Mouse (Mus musculus) bone marrow, adult 2 months (tissue): ENCODE measurements around the gene Stat4. TPM values are rescaled to one million over a fixed set of nuclear protein-coding genes. Genes with fewer than 3 reads are reported as not detected.

Experiments used
- H3K27ac ChIP-seq: fragments of 200-500 bp; 2 replicates; pipeline ENCODE4 v1.5.1; 2012; ENCODE audit warnings: low read depth, mild to moderate bottlenecking, control low read depth, inconsistent platforms, low read length; ENCODE audit not compliant: control insufficient read depth, poor library complexity, insufficient read depth
- H3K4me1 ChIP-seq: fragments of 200-500 bp; 2 replicates; pipeline ENCODE4 v1.6.1; 2011; ENCODE audit warnings: low read length; ENCODE audit not compliant: control insufficient read depth, insufficient read depth
- H3K4me3 ChIP-seq: fragments of 200-500 bp; replicated peaks from 2 replicates; pipeline ENCODE3; 2011; ENCODE audit warnings: mild to moderate bottlenecking, low read depth, low read length, control low read depth; ENCODE audit not compliant: control insufficient read depth
- CTCF ChIP-seq: fragments of 200-500 bp; IDR thresholded peaks from 2 replicates; pipeline ENCODE4 v1.5.1; 2011; ENCODE audit warnings: low read length, control low read depth; ENCODE audit not compliant: control insufficient read depth, insufficient read depth
- POLR2A ChIP-seq: fragments of 200-500 bp; IDR thresholded peaks from 2 replicates; pipeline ENCODE4 v1.6.1; 2011; ENCODE audit warnings: low read depth, mild to moderate bottlenecking, control low read depth, low read length, borderline replicate concordance; ENCODE audit not compliant: control insufficient read depth
- WGBS: fragments of 180-500 bp; shearing (Covaris S2); methylation state at CpG from one replicate; pipeline ENCODE4 v1.1.7; 2018; 5-methylcytosine and 5-hydroxymethylcytosine counted together
- polyA plus RNA-seq: library from polyadenylated mRNA; stranded (reverse); fragments of >200 nt; gene quantifications from 2 replicates; pipeline ENCODE4 v1.2.4, GENCODE M21; 2011; ENCODE audit warnings: low replicate concordance; ENCODE audit not compliant: missing spikeins, insufficient read depth, insufficient read length

Gene Stat4
- polyA plus RNA-seq, 1 experiment: 55.4 TPM

DNA sequence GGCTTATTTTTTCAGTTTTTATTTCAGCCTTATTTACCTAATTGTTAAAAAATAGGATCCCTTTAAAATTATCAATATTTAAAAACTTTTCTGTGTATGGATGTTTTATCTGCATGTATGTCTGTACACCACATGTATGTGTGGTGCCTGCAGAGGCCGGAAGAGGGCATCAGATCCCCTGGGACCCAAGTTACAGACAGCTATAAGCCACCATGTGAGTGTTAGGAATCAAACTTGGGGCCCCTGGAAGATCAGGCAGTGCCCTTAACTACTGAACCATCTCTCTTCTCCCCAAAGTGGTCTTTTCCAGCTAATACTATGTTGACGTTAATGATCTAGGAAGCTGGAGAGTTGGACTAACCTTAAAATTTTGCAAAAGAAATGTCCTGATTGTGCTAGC is 160.5 kb downstream of the Stat4 start:
- H3K4me1 ChIP-seq: no peaks in the 10 kb centered on the region; the same call in 1 of the 2 replicates
- WGBS: 84% methylated on average over 2 of the region's 2 CpGs
- H3K27ac ChIP-seq: no peak overlapping the region
- TF ChIP-seq CTCF (no peak), POLR2A (no peak)
- H3K4me3 ChIP-seq: no peak overlapping the region

GRCm38 (mm10) chr1:52148178-52148577 is 161.2 kb downstream of the Stat4 start:
- Histone ChIP-seq H3K27ac (no peak overlapping the region), H3K4me3 (no peak overlapping the region), H3K4me1 (no peaks in the 10 kb centered on the region; the same call in 1 of the 2 replicates)
- 79% methylated on average over 7 of the region's 7 CpGs for WGBS
- TF ChIP-seq POLR2A (no peak), CTCF (no peak)

GRCm38 (mm10) chr1:52148696-52149095 is 161.7 kb downstream of the Stat4 start:
- no peaks in the 10 kb centered on the region; the same call in 1 of the 2 replicates for H3K4me1 ChIP-seq
- no peak for TF ChIP-seq CTCF
- no peak overlapping the region for H3K27ac ChIP-seq
- H3K4me3 ChIP-seq: no peak overlapping the region
- 86% methylated on average over 7 of the region's 7 CpGs for WGBS

GRCm38 (mm10) chr1:52149934-52150346 is 163.0 kb downstream of the Stat4 start:
- H3K4me3 ChIP-seq: no peak overlapping the region
- no peak overlapping the region for H3K27ac ChIP-seq
- WGBS: 48% methylated on average over 9 of the region's 9 CpGs
- TF ChIP-seq CTCF: no peak
- TF ChIP-seq POLR2A: no peak
- H3K4me1 ChIP-seq: no peaks in the 10 kb centered on the region; the same call in 1 of the 2 replicates

- Histone ChIP-seq H3K4me1 (no peaks in the 10 kb centered on the region; the same call in 1 of the 2 replicates), H3K27ac (no peak overlapping the region), H3K4me3 (no peak overlapping the region)
- 26% methylated on average over 11 of the region's 11 CpGs for WGBS
- no peak for TF ChIP-seq POLR2A
- TF ChIP-seq CTCF: no peak
These were observed 163.7 kb downstream of the Stat4 start for GRCm38 (mm10) chr1:52150676-52151075.

DNA sequence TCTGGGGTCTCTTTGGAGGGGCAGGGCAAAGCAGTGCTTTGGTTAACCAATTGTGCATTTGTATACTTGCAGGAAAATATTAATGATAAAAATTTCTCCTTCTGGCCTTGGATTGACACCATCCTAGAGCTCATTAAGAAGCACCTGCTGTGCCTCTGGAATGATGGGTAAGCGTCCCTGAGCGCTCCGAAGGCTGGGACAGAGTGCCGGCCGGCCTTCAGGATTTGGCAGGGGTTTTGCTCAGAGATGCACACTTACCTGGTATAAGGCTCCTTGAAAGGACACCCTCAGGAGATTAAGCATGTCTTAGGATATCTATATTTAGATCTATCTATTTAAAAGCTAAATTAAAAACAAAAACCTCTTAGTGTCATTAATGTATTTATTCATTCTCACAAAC is 164.2 kb downstream of the Stat4 start:
- Histone ChIP-seq H3K4me3 (no peak overlapping the region), H3K4me1 (no peaks in the 10 kb centered on the region; the same call in 1 of the 2 replicates), H3K27ac (no peak overlapping the region)
- 94% methylated on average over 5 of the region's 5 CpGs for WGBS
- TF ChIP-seq POLR2A (no peak), CTCF (no peak)

GRCm38 (mm10) chr1:52152369-52152768 is 165.4 kb downstream of the Stat4 start:
- no peak overlapping the region for H3K27ac ChIP-seq
- no peak overlapping the region for H3K4me3 ChIP-seq
- no peaks in the 10 kb centered on the region; the same call in 1 of the 2 replicates for H3K4me1 ChIP-seq
- no peak for TF ChIP-seq CTCF
- TF ChIP-seq POLR2A: no peak
- 92% methylated on average over 13 of the region's 13 CpGs for WGBS

GRCm38 (mm10) chr1:52152936-52153335 is 166.0 kb downstream of the Stat4 start:
- 85% methylated on average over 3 of the region's 3 CpGs for WGBS
- TF ChIP-seq CTCF (no peak), POLR2A (no peak)
- H3K4me1 ChIP-seq: no peaks in the 10 kb centered on the region; the same call in 1 of the 2 replicates
- no peak overlapping the region for H3K27ac ChIP-seq
- H3K4me3 ChIP-seq: no peak overlapping the region

DNA sequence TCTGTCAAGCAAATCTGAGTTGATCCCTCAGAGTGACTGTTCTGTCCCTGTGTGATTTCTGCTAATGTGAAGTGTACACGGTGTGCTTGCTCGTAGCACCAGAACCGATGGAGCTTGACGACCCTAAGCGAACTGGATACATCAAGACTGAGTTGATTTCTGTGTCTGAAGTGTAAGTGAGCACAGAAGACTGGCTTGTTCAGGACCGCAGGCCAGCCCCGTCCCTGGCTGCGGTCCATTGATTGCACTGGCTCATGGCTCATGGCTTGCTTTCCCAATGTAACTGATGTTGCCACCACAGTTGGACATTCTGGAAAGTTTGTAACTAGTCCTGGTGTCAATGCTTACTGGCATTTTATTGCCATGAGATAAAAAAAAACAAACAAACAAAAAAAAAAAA is 167.9 kb downstream of the Stat4 start:
- WGBS: 92% methylated on average over 8 of the region's 8 CpGs
- H3K4me1 ChIP-seq: no peaks in the 10 kb centered on the region; the same call in 1 of the 2 replicates
- no peak overlapping the region for H3K27ac ChIP-seq
- TF ChIP-seq CTCF (no peak), POLR2A (no peak)
- H3K4me3 ChIP-seq: no peak overlapping the region
